Mouse (Mus musculus) stomach, postnatal 0 days (tissue): ENCODE data around the gene 2410131K14Rik. TPM values are rescaled to one million over a fixed set of nuclear protein-coding genes. Genes with fewer than 3 reads are reported as not detected.

Source experiments
- ATAC-seq: fragments of 200-750 bp; cut with Nextera tagmentation; 2 replicates; pipeline ENCODE4 v1.8.0; 2017; ENCODE audit not compliant: low FRiP score, low TSS enrichment
- DNase-seq: peaks from one replicate; pipeline ENCODE4 v3.0.0-alpha.2; 2016; ENCODE audit warnings: low spot score
- H3K27ac ChIP-seq: fragments of 300-500 bp; sonication (generic); replicated peaks from 2 replicates; pipeline ENCODE4 v1.5.1; 2014; ENCODE audit warnings: mild to moderate bottlenecking, control low read depth
- H3K27me3 ChIP-seq: fragments of 300-500 bp; sonication (generic); 2 replicates; pipeline ENCODE4 v1.6.1; 2014; ENCODE audit warnings: low read length; ENCODE audit not compliant: control insufficient read depth, insufficient read depth
- H3K36me3 ChIP-seq: fragments of 300-500 bp; sonication (generic); 2 replicates; pipeline ENCODE4 v1.6.1; 2014; ENCODE audit warnings: low read length, mixed read lengths; ENCODE audit not compliant: control insufficient read depth, insufficient read depth
- H3K4me1 ChIP-seq: fragments of 300-500 bp; sonication (generic); replicated peaks from 2 replicates; pipeline ENCODE4 v1.6.1; 2014; ENCODE audit warnings: antibody characterized with exemption; ENCODE audit not compliant: control insufficient read depth, insufficient read depth
- H3K4me2 ChIP-seq: fragments of 300-500 bp; sonication (generic); replicated peaks from 2 replicates; pipeline ENCODE4 v1.6.1; 2014; ENCODE audit warnings: low read depth, mild to moderate bottlenecking, control low read depth, moderate library complexity
- H3K4me3 ChIP-seq: fragments of 300-500 bp; sonication (generic); 2 replicates; pipeline ENCODE4 v1.5.1; 2014; ENCODE audit warnings: low read depth, low read length, control low read depth
- H3K9ac ChIP-seq: fragments of 300-500 bp; sonication (generic); 2 replicates; pipeline ENCODE4 v1.6.1; 2014; ENCODE audit warnings: mild to moderate bottlenecking, low read length, control low read depth, mixed read lengths
- H3K9me3 ChIP-seq: fragments of 300-500 bp; sonication (generic); 2 replicates; pipeline ENCODE4 v1.6.1; 2016; ENCODE audit warnings: low read length; ENCODE audit not compliant: control insufficient read depth
- CTCF ChIP-seq: IDR thresholded peaks from 2 replicates; pipeline ENCODE4 v1.5.1; 2016; ENCODE audit warnings: antibody characterized with exemption, low read depth, mild to moderate bottlenecking, moderate library complexity
- EP300 ChIP-seq: optimal IDR thresholded peaks from 2 replicates; pipeline ENCODE3; 2016; ENCODE audit warnings: antibody characterized with exemption
- WGBS: fragments of 180-500 bp; shearing (Covaris S2); extraction: QIAGEN DNeasy Blood & Tissue Kit; methylation state at CpG from one replicate; pipeline ENCODE4 v1.1.7; 2014; 5-methylcytosine and 5-hydroxymethylcytosine counted together
- polyA plus RNA-seq: library from polyadenylated mRNA; unstranded; fragments of >200 nt; fragmentation: Nextera tagmentation; extraction: Ambion mirVana; gene quantifications from 2 replicates; pipeline ENCODE4 v1.2.1, GENCODE M21; 2015

2410131K14Rik gene
- polyA plus RNA-seq, 1 experiment from 2014 or later: 3.8 TPM

- peak overlapping the region; percentile 29 for H3K4me3 ChIP-seq
- H3K27me3 ChIP-seq: no peaks in the 10 kb centered on the region
- DNase-seq: no peak
- peak overlapping the region; percentile 56 for H3K4me2 ChIP-seq
- no peaks in the 10 kb centered on the region for H3K36me3 ChIP-seq
- WGBS: 27% methylated on average over 5 of the region's 5 CpGs
- H3K27ac ChIP-seq: no peak overlapping the region
- TF ChIP-seq EP300 (no peak), CTCF (no peak)
- no peak; the same call in 1 of the 2 replicates for ATAC-seq
- H3K9ac ChIP-seq: peak overlapping the region; percentile 50; the same call in 1 of the 2 replicates
- H3K9me3 ChIP-seq: no peaks in the 10 kb centered on the region
- H3K4me1 ChIP-seq: no peaks in the 10 kb centered on the region
Measured at GRCm38 (mm10) chr5:118214012-118214411, 31.0 kb upstream of the 2410131K14Rik start.

DNA sequence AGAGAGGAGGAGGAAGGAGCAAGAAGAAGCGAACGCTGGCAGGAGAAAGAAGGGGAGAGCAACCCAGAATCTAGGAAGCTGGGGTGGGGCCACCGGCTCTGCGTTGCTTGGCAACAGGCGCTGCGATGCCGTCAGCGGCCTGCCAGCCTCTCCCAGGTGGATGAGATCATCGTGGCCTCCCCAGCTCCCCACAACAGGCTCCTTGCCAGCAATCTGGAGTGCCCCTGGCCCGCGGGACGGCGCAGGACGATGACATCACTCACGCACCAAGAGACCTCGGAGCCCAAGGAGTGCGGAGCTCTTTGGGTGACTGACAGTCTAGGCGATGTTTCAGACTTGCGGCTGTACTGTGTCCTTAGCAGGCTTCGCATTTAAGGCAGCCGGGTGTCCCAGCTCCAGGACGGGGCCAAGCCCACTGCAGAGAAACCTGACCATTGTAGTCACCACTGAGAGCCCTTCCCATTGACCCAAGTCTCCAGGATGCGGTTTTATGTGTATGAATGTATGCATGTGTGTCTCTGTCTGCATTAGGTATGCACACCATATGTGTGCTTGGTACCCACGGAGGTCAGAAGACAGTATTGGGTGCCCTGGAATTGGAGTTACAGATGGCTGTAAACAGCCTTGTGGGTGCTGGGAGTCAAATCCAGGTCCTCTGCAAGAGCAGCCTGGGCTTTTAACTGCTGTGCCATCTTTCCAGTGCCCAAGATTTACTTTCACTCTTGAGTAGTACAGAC, 30.4 kb upstream of the 2410131K14Rik start:
- WGBS: 7% methylated on average over 24 of the region's 24 CpGs
- peak overlapping the region; percentile 50; the same call in 1 of the 2 replicates for H3K9ac ChIP-seq
- DNase-seq: peak; percentile 83

DNA sequence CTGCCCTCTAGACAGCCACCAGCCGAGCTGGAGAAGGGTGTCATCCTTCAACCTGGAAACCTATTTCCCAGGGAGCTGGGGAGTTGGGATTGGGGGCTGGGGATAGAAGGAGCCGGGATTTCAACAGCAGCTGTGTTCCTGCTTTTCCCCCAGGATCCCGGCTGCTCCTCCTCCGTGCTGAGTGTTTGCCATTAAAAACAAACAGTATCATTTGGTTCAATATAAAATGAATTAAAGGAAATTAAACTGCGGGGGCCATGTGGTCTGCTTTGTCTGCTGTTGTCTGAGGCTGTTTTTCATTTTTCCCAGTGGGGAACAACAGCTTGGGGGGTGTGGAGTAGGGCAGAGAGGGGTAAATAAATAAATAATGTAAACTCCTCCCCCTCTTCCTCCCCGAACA, 27.6 kb upstream of the 2410131K14Rik start:
- ATAC-seq: no peak
- Histone ChIP-seq H3K27ac (no peak overlapping the region), H3K4me2 (no peak overlapping the region), H3K9ac (no peak overlapping the region), H3K36me3 (no peaks in the 10 kb centered on the region), H3K4me1 (no peaks in the 10 kb centered on the region), H3K27me3 (no peaks in the 10 kb centered on the region), H3K9me3 (no peaks in the 10 kb centered on the region), H3K4me3 (no peak overlapping the region)
- WGBS: 61% methylated on average over 6 of the region's 6 CpGs
- no peak for DNase-seq
- TF ChIP-seq CTCF (no peak), EP300 (no peak)

More for the DNA sequence above, 30.4 kb upstream of the 2410131K14Rik start:
- TF ChIP-seq EP300: no peak
- no peak for TF ChIP-seq CTCF
- no peaks in the 10 kb centered on the region for H3K9me3 ChIP-seq
- no peak overlapping the region for H3K27ac ChIP-seq
- peak overlapping the region; percentile 56 for H3K4me2 ChIP-seq
- no peaks in the 10 kb centered on the region for H3K27me3 ChIP-seq
- H3K4me1 ChIP-seq: no peaks in the 10 kb centered on the region
- H3K36me3 ChIP-seq: no peaks in the 10 kb centered on the region
- peak overlapping the region; percentile 29 for H3K4me3 ChIP-seq
- peak; percentile 88 for ATAC-seq

DNA sequence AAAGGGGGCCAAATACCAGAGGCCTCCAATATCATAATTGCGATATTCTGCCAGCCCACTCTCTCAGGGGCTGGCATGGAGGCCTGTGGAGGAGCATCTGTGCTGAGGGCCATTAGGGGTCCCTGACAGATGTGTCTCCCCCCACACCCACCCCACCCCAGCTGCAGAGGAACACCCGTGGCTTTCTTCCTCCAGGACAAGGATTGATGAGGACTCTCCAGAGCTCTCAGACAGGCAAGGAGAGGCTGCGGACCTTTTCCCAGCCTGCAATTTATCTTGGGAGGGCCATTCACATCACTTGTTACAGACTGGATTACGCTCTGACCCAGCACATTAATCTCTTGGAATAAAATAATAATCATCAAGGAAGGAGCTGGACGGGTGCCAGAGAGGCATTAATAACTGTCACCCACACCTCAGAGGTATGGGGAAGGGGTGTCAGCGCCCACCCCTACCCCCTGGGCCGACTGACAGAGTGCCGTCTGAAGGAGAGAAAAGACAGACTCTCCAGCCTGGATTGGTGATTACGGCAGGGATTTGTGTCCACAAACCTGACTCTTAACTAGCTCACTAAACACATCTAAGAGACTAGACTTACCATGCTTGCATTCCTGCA, 21.8 kb upstream of the 2410131K14Rik start:
- Histone ChIP-seq H3K9ac (no peak overlapping the region), H3K9me3 (no peaks in the 10 kb centered on the region), H3K4me1 (no peaks in the 10 kb centered on the region), H3K27me3 (no peaks in the 10 kb centered on the region), H3K27ac (no peak overlapping the region), H3K36me3 (no peaks in the 10 kb centered on the region), H3K4me3 (no peak overlapping the region), H3K4me2 (no peak overlapping the region)
- no peak for ATAC-seq
- DNase-seq: no peak
- WGBS: 25% methylated on average over 9 of the region's 9 CpGs
- TF ChIP-seq CTCF (no peak), EP300 (no peak)

- no peak overlapping the region for H3K27ac ChIP-seq
- no peak overlapping the region for H3K4me3 ChIP-seq
- ATAC-seq: no peak
Measured at GRCm38 (mm10) chr5:118230071-118230611, 14.9 kb upstream of the 2410131K14Rik start.

GRCm38 (mm10) chr5:118236891-118237290, 8.1 kb upstream of the 2410131K14Rik start:
- Histone ChIP-seq H3K4me3 (no peak overlapping the region), H3K36me3 (no peaks in the 10 kb centered on the region), H3K9me3 (no peaks in the 10 kb centered on the region), H3K9ac (no peak overlapping the region), H3K27me3 (no peaks in the 10 kb centered on the region), H3K27ac (no peak overlapping the region), H3K4me2 (no peak overlapping the region), H3K4me1 (no peaks in the 10 kb centered on the region)
- DNase-seq (no peak), ATAC-seq (no peak)
- 83% methylated on average over 12 of the region's 12 CpGs for WGBS
- no peak for TF ChIP-seq EP300
- no peak for TF ChIP-seq CTCF

More at GRCm38 (mm10) chr5:118230071-118230611, 14.9 kb upstream of the 2410131K14Rik start:
- H3K4me2 ChIP-seq: no peak overlapping the region
- no peak for DNase-seq
- no peak overlapping the region for H3K9ac ChIP-seq
- TF ChIP-seq EP300 (no peak), CTCF (no peak)
- H3K4me1 ChIP-seq: no peaks in the 10 kb centered on the region
- WGBS: 85% methylated on average over 13 of the region's 13 CpGs
- H3K9me3 ChIP-seq: no peaks in the 10 kb centered on the region
- H3K36me3 ChIP-seq: no peaks in the 10 kb centered on the region
- no peaks in the 10 kb centered on the region for H3K27me3 ChIP-seq
